8 mouse cellular contexts compared by ENCODE assay signal in the genomic region with DNA sequence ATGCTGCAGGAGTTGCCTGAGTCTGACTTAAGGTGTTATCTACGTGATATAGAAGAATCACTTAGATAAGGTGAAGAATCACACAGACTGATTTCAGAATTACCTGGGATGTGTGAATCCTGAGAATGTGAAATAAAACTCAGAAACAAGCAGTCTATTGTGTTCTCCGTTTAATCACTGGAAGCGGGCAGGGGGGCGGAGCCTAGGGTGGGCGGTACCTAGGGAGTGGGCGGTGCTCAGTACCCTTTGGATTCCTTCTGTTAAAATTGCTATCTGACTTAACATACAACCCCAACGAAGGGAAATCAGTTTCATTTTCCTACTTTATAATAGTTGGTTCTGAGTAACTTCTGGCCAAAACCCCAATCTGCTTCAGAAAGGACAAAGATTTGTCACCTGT. TPM values are rescaled to one million over a fixed set of nuclear protein-coding genes. Genes with fewer than 3 reads are reported as not detected.
A peak's percentile ranks its signal among the peaks of the same experiment; 100 is the strongest.
DNase-seq lines count a peak whose midpoint lies in the region; ATAC-seq and TF ChIP-seq lines count a peak whose summit lies in the region.

No protein-coding gene starts in this region.

- no peaks in the 10 kb centered on the region for H3K27me3 ChIP-seq in forebrain, postnatal 0 days (ENCODE audit: insufficient read depth, low read length)
- no peaks in the 10 kb centered on the region; the same call in 1 of the 2 replicates for H3K27me3 ChIP-seq in kidney, embryonic 15.5 days

- TF ChIP-seq CTCF in forebrain, postnatal 0 days (IDR thresholded peaks at IDR 0.05; ENCODE audit: low read depth), result no peak

- WGBS in forebrain, postnatal 0 days, result 10% methylated on average over 7 of the region's 7 CpGs
- 13% methylated on average over 7 of the region's 7 CpGs for WGBS in kidney, embryonic 15.5 days

- no peak overlapping the region for H3K27ac ChIP-seq in forebrain, postnatal 0 days (ENCODE audit: low read depth, low read length)
- H3K27ac ChIP-seq in kidney, embryonic 15.5 days, result no peak overlapping the region

- DNase-seq in adrenal gland, adult (ENCODE audit: inconsistent age in 2 of 2, low spot score in 1 of 2), result peak; percentile 61 to 85
- no peak for DNase-seq in adrenal gland, postnatal 4 days (ENCODE audit: low spot score in 2 of 2)
- peak; percentile 60 for DNase-seq in adrenal gland, adult 2 months
- no peak for DNase-seq in forebrain, postnatal 0 days
- DNase-seq in lung, postnatal 14 days, result peak; percentile 71
- DNase-seq in thymus, postnatal 25 days, result peak; percentile 64
- no peak for DNase-seq in right cerebral cortex, adult 18-20 months

- ATAC-seq in forebrain, postnatal 0 days, result no peak
- ATAC-seq in kidney, embryonic 15.5 days (replicated peaks; ENCODE audit: low FRiP score), result no peak

- H3K4me1 ChIP-seq in forebrain, postnatal 0 days (ENCODE audit: insufficient read depth), result no peaks in the 10 kb centered on the region
- peaks cover 31% of the 10 kb centered on the region for H3K4me1 ChIP-seq in kidney, embryonic 15.5 days

- H3K9me3 ChIP-seq in forebrain, postnatal 0 days (ENCODE audit: low read length), result no peaks in the 10 kb centered on the region
- H3K9me3 ChIP-seq in kidney, embryonic 15.5 days (replicated peaks), result no peaks in the 10 kb centered on the region

- no peak overlapping the region for H3K4me3 ChIP-seq in forebrain, postnatal 0 days (ENCODE audit: low read depth, low read length)
- peak overlapping the region; percentile 11 for H3K4me3 ChIP-seq in kidney, embryonic 15.5 days (replicated peaks)

- 0 out of 2 replicates have a peak overlapping the region, but pooled peaks have one; percentile 10 for H3K4me2 ChIP-seq in forebrain, postnatal 0 days (ENCODE audit: low read depth)
- H3K4me2 ChIP-seq in kidney, embryonic 15.5 days, result peak overlapping the region; percentile 46

- no peaks in the 10 kb centered on the region for H3K36me3 ChIP-seq in forebrain, postnatal 0 days (ENCODE audit: insufficient read depth)
- no peaks in the 10 kb centered on the region for H3K36me3 ChIP-seq in kidney, embryonic 15.5 days

- H3K9ac ChIP-seq in forebrain, postnatal 0 days, result no peak overlapping the region
- H3K9ac ChIP-seq in kidney, embryonic 15.5 days, result no peak overlapping the region

RNA-seq across cellular contexts. Expression of gene Psen2, which starts 2.2 kb away (rescaled TPM):
- total RNA-seq in adrenal gland, postnatal 4 days (2021), result 10 to 100 TPM; 40.2 to 45.4 TPM
- total RNA-seq in adrenal gland, adult 2 months (2021), result 10 to 100 TPM; 32.4 to 33.5 TPM
- polyA plus RNA-seq in adrenal gland, adult 2 months (2012; rRNA removed), result 60.5 and 75.3 TPM in 2 replicates
- 18.9 and 22.8 TPM in 2 replicates for total RNA-seq in forebrain, postnatal 0 days (2014; rRNA removed)
- polyA plus RNA-seq in forebrain, postnatal 0 days (2015; fragmentation: Nextera tagmentation; extraction: Ambion mirVana), result 16.0 and 17.9 TPM in 2 replicates
- polyA plus RNA-seq in kidney, embryonic 15.5 days (2015; fragmentation: Nextera tagmentation; extraction: Ambion mirVana), result 18.4 and 18.7 TPM in 2 replicates

Comparison
In these comparisons a context has a peak if more than half of its experiments do, and no peak if none do; other contexts are left out.
1. DNase-seq: peak in adrenal gland, adult (2 of 2), adrenal gland, adult 2 months (single experiment), lung, postnatal 14 days (single experiment) and thymus, postnatal 25 days (single experiment); none in adrenal gland, postnatal 4 days (0 of 2), forebrain, postnatal 0 days (single experiment) and right cerebral cortex, adult 18-20 months (single experiment).